Mouse (Mus musculus) lung, postnatal 0 days (tissue): ENCODE results near the gene Casp1. TPM values are rescaled to one million over a fixed set of nuclear protein-coding genes. Genes with fewer than 3 reads are reported as not detected.
A peak's percentile ranks its signal among the peaks of the same experiment; 100 is the strongest.

ENCODE experiments used
- ATAC-seq: fragments of 200-750 bp; cut with Nextera tagmentation; 2 replicates; pipeline ENCODE4 v1.8.0; 2017; ENCODE audit warnings: moderate library complexity
- DNase-seq: peaks from one replicate; pipeline ENCODE4 v3.0.0-alpha.2; 2016; ENCODE audit warnings: low spot score
- H3K27ac ChIP-seq: fragments of 300-500 bp; sonication (generic); 2 replicates; pipeline ENCODE4 v1.5.1; 2014; ENCODE audit warnings: antibody characterized with exemption, mild to moderate bottlenecking, low read length, mixed read lengths
- H3K27me3 ChIP-seq: fragments of 300-500 bp; sonication (generic); replicated peaks from 2 replicates; pipeline ENCODE4 v1.6.1; 2014; ENCODE audit warnings: low read length, mixed read lengths; ENCODE audit not compliant: insufficient read depth
- H3K36me3 ChIP-seq: fragments of 300-500 bp; sonication (generic); 2 replicates; pipeline ENCODE4 v1.6.1; 2014; ENCODE audit warnings: low read length, mixed read lengths; ENCODE audit not compliant: insufficient read depth
- H3K4me1 ChIP-seq: fragments of 300-500 bp; sonication (generic); 2 replicates; pipeline ENCODE4 v1.6.1; 2014; ENCODE audit warnings: antibody characterized with exemption, low read depth, low read length, mixed read lengths; ENCODE audit not compliant: insufficient read depth
- H3K4me2 ChIP-seq: fragments of 300-500 bp; sonication (generic); replicated peaks from 2 replicates; pipeline ENCODE4 v1.6.1; 2014; ENCODE audit warnings: low read depth, mild to moderate bottlenecking, low read length, moderate library complexity, mixed read lengths
- H3K4me3 ChIP-seq: fragments of 300-500 bp; sonication (generic); 2 replicates; pipeline ENCODE4 v1.5.1; 2014; ENCODE audit warnings: low read depth, low read length
- H3K9ac ChIP-seq: fragments of 300-500 bp; sonication (generic); replicated peaks from 2 replicates; pipeline ENCODE4 v1.6.1; 2014; ENCODE audit warnings: low read depth, mild to moderate bottlenecking
- H3K9me3 ChIP-seq: fragments of 300-500 bp; sonication (generic); 2 replicates; pipeline ENCODE4 v1.6.1; 2016; ENCODE audit warnings: low read length, mixed read lengths
- CTCF ChIP-seq: IDR thresholded peaks from 2 replicates; pipeline ENCODE4 v1.5.1; 2016; ENCODE audit warnings: antibody characterized with exemption, mild to moderate bottlenecking
- EP300 ChIP-seq: IDR thresholded peaks from 2 replicates; pipeline ENCODE4 v1.6.1; 2016; ENCODE audit warnings: antibody characterized with exemption, mild to moderate bottlenecking, control low read depth
- WGBS: fragments of 180-500 bp; shearing (Covaris S2); extraction: QIAGEN DNeasy Blood & Tissue Kit; methylation state at CpG from one replicate; pipeline ENCODE4 v1.1.7; 2014; 5-methylcytosine and 5-hydroxymethylcytosine counted together
- polyA plus RNA-seq: library from polyadenylated mRNA; unstranded; fragments of >200 nt; fragmentation: Nextera tagmentation; extraction: Ambion mirVana; gene quantifications from 2 replicates; pipeline ENCODE4 v1.2.1, GENCODE M21; 2015

Gene Casp1
- polyA plus RNA-seq, 1 experiment from 2014 or later = 2.9 TPM

GRCm38 (mm10) chr9:5328204-5328603 lies 29.9 kb downstream of the Casp1 start:
- ATAC-seq = no peak
- Histone ChIP-seq H3K9ac (no peak overlapping the region), H3K4me3 (no peak overlapping the region), H3K27ac (no peak overlapping the region), H3K4me1 (no peaks in the 10 kb centered on the region), H3K36me3 (no peaks in the 10 kb centered on the region), H3K9me3 (no peaks in the 10 kb centered on the region), H3K4me2 (no peak overlapping the region), H3K27me3 (no peaks in the 10 kb centered on the region)
- WGBS = 57% methylated on average over 3 of the region's 3 CpGs
- no peak for DNase-seq
- TF ChIP-seq CTCF (no peak), EP300 (no peak)

GRCm38 (mm10) chr9:5332441-5332840 lies 34.1 kb downstream of the Casp1 start:
- no peak overlapping the region for H3K27ac ChIP-seq
- no peak overlapping the region for H3K4me3 ChIP-seq
- TF ChIP-seq EP300 = no peak
- no peak overlapping the region for H3K4me2 ChIP-seq
- no peaks in the 10 kb centered on the region for H3K36me3 ChIP-seq
- no peak overlapping the region for H3K9ac ChIP-seq
- ATAC-seq (no peak), DNase-seq (no peak)
- H3K27me3 ChIP-seq = no peaks in the 10 kb centered on the region
- H3K9me3 ChIP-seq = no peaks in the 10 kb centered on the region
- no peaks in the 10 kb centered on the region for H3K4me1 ChIP-seq

GRCm38 (mm10) chr9:5333422-5333821 lies 35.1 kb downstream of the Casp1 start:
- WGBS = 81% methylated on average over 1 of the region's 1 CpGs
- no peak overlapping the region for H3K4me3 ChIP-seq
- no peaks in the 10 kb centered on the region for H3K4me1 ChIP-seq
- no peaks in the 10 kb centered on the region for H3K9me3 ChIP-seq
- no peak overlapping the region for H3K4me2 ChIP-seq
- no peaks in the 10 kb centered on the region for H3K36me3 ChIP-seq
- DNase-seq (no peak), ATAC-seq (no peak)
- TF ChIP-seq EP300 (no peak), CTCF (no peak)
- H3K27ac ChIP-seq = no peak overlapping the region
- H3K27me3 ChIP-seq = no peaks in the 10 kb centered on the region
- no peak overlapping the region for H3K9ac ChIP-seq

- no peak overlapping the region for H3K27ac ChIP-seq
- 56% methylated on average over 1 of the region's 1 CpGs for WGBS
- no peaks in the 10 kb centered on the region for H3K9me3 ChIP-seq
- no peaks in the 10 kb centered on the region for H3K27me3 ChIP-seq
- no peak for DNase-seq
- no peak overlapping the region for H3K9ac ChIP-seq
- H3K4me2 ChIP-seq = no peak overlapping the region
- no peaks in the 10 kb centered on the region for H3K36me3 ChIP-seq
- no peaks in the 10 kb centered on the region for H3K4me1 ChIP-seq
- H3K4me3 ChIP-seq = no peak overlapping the region
- TF ChIP-seq EP300 (no peak), CTCF (no peak)
- ATAC-seq = no peak
Observed at GRCm38 (mm10) chr9:5343092-5343491, 44.8 kb downstream of the Casp1 start.

- Histone ChIP-seq H3K27me3 (no peaks in the 10 kb centered on the region), H3K4me1 (no peaks in the 10 kb centered on the region), H3K27ac (no peak overlapping the region), H3K9me3 (no peaks in the 10 kb centered on the region), H3K9ac (no peak overlapping the region), H3K4me3 (no peak overlapping the region), H3K4me2 (no peak overlapping the region), H3K36me3 (no peaks in the 10 kb centered on the region)
- no peak for ATAC-seq
- TF ChIP-seq EP300 (no peak), CTCF (no peak)
- no peak for DNase-seq
- 82% methylated on average over 4 of the region's 4 CpGs for WGBS
Observed at GRCm38 (mm10) chr9:5344090-5344489, 45.8 kb downstream of the Casp1 start.

- WGBS = 42% methylated on average over 4 of the region's 4 CpGs
- Histone ChIP-seq H3K27ac (no peak within 1 kb of the TSS), H3K9ac (no peak within 1 kb of the TSS), H3K36me3 (no peaks in the 10 kb centered on the region), H3K27me3 (no peaks in the 10 kb centered on the region), H3K4me2 (peak within 1 kb of the TSS; percentile 17), H3K4me3 (no peak within 1 kb of the TSS), H3K9me3 (no peaks in the 10 kb centered on the region), H3K4me1 (no peaks in the 10 kb centered on the region)
- TF ChIP-seq CTCF = no peak
- TF ChIP-seq EP300 = no peak
- ATAC-seq = 0 out of 2 replicates have a peak, but pooled peaks have one; percentile 46
- DNase-seq = peak; percentile 60
Observed at GRCm38 (mm10) chr9:5345291-5345898, 47.1 kb downstream of the Casp1 start, which contains the start of gene Casp12. Gene Casp12, plus strand, starts transcription at chr9:5345430.

- Histone ChIP-seq H3K27ac (no peak overlapping the region), H3K36me3 (no peaks in the 10 kb centered on the region), H3K4me2 (no peak overlapping the region), H3K9me3 (no peaks in the 10 kb centered on the region), H3K4me3 (no peak overlapping the region), H3K9ac (no peak overlapping the region), H3K4me1 (no peaks in the 10 kb centered on the region), H3K27me3 (no peaks in the 10 kb centered on the region)
- DNase-seq (no peak), ATAC-seq (no peak)
- 77% methylated on average over 4 of the region's 4 CpGs for WGBS
- TF ChIP-seq CTCF (no peak), EP300 (no peak)
Observed at GRCm38 (mm10) chr9:5347381-5347780, 49.1 kb downstream of the Casp1 start.
